8 mouse cellular contexts compared by ENCODE assay signal in the genomic region with DNA sequence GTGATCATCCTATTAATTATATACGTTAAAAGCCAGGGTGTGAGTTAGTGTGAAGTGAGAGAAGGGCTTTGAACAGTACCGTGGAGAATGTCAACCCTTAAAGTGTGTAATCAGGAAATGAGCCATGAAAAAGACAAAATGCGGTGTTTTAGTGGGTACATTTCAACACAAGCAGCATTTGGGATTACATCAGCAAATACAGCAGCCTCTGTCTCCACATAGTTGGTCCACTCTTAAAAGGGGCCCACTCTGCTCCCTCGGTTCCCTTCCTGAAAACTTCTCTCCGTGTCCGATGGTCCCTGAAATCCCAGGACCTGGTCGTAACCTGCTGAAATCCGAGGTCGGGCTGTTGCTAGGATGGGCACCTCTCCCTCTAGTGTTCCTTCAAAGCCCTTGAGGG. TPM values are rescaled to one million over a fixed set of nuclear protein-coding genes. Genes with fewer than 3 reads are reported as not detected.
A peak's percentile ranks its signal among the peaks of the same experiment; 100 is the strongest.
DNase-seq lines count a peak whose midpoint lies in the region; ATAC-seq and TF ChIP-seq lines count a peak whose summit lies in the region.

No protein-coding gene starts in this region.

- H3K27ac ChIP-seq in embryonic facial prominence, embryonic 14.5 days (replicated peaks; ENCODE audit: low read depth, low read length), result peak overlapping the region; percentile 89
- peak overlapping the region; percentile 91 for H3K27ac ChIP-seq in limb, embryonic 12.5 days
- H3K27ac ChIP-seq in olfactory bulb, adult 2 months (ENCODE audit: insufficient read depth, low read depth, low read length), result no peak overlapping the region

- H3K36me3 ChIP-seq in embryonic facial prominence, embryonic 14.5 days (ENCODE audit: control insufficient read depth, insufficient read depth, low read length), result peaks cover 23% of the 10 kb centered on the region
- H3K36me3 ChIP-seq in limb, embryonic 12.5 days, result peaks cover 25% of the 10 kb centered on the region

- H3K4me3 ChIP-seq in lung, adult 2 months (replicated peaks; ENCODE audit: extremely low read depth, low read depth, low read length), result peak overlapping the region; percentile 82
- H3K4me3 ChIP-seq in embryonic facial prominence, embryonic 14.5 days (ENCODE audit: low read depth, low read length), result peak overlapping the region; percentile 95
- peak overlapping the region; percentile 78 for H3K4me3 ChIP-seq in limb, embryonic 12.5 days (replicated peaks)
- H3K4me3 ChIP-seq in olfactory bulb, adult 2 months (ENCODE audit: insufficient read depth, low read depth, low read length), result peak overlapping the region; percentile 72

- TF ChIP-seq CTCF in lung, adult 2 months (IDR thresholded peaks at IDR 0.05; ENCODE audit: insufficient read depth, low read length), result no peak
- no peak for TF ChIP-seq CTCF in olfactory bulb, adult 2 months (IDR thresholded peaks at IDR 0.05; ENCODE audit: insufficient read depth, low read depth, low read length)

- ATAC-seq in embryonic facial prominence, embryonic 14.5 days (ENCODE audit: low read depth), result no peak
- ATAC-seq in limb, embryonic 12.5 days (ENCODE audit: insufficient number of reproducible peaks, insufficient read depth, low FRiP score, low TSS enrichment, low read depth), result no peak; the same call in 1 of the 2 replicates
- no peak for ATAC-seq in cerebellum, adult (ENCODE audit: insufficient number of reproducible peaks, low FRiP score, low TSS enrichment)

- H3K27me3 ChIP-seq in embryonic facial prominence, embryonic 14.5 days (replicated peaks; ENCODE audit: control insufficient read depth, insufficient read depth, low read length), result no peaks in the 10 kb centered on the region
- no peaks in the 10 kb centered on the region for H3K27me3 ChIP-seq in limb, embryonic 12.5 days

- peak overlapping the region; percentile 80 for H3K4me2 ChIP-seq in embryonic facial prominence, embryonic 14.5 days (ENCODE audit: low read depth, low read length)
- peak overlapping the region; percentile 75 for H3K4me2 ChIP-seq in limb, embryonic 12.5 days

- H3K4me1 ChIP-seq in lung, adult 2 months (ENCODE audit: control insufficient read depth, insufficient read depth, low read length), result no peaks in the 10 kb centered on the region
- H3K4me1 ChIP-seq in embryonic facial prominence, embryonic 14.5 days (ENCODE audit: control insufficient read depth, insufficient read depth, low read length), result peaks cover 10% of the 10 kb centered on the region
- peaks cover 12% of the 10 kb centered on the region for H3K4me1 ChIP-seq in limb, embryonic 12.5 days (replicated peaks)
- no peaks in the 10 kb centered on the region for H3K4me1 ChIP-seq in olfactory bulb, adult 2 months (ENCODE audit: control insufficient read depth, insufficient read depth, low read length)

- no peak for DNase-seq in lung, adult 2 months
- no peak for DNase-seq in lung, adult 18-20 months
- no peak for DNase-seq in embryonic facial prominence, embryonic 14.5 days (ENCODE audit: low spot score)
- DNase-seq in urinary bladder, postnatal 4 days (ENCODE audit: low spot score in 2 of 2), result no peak
- DNase-seq in c-Kit-positive CD71-positive TER-119-positive erythroid progenitor cells, embryonic 14.5 days (ENCODE audit: low spot score), result no peak

- no peak for TF ChIP-seq POLR2A in lung, adult 2 months (IDR thresholded peaks at IDR 0.05; ENCODE audit: borderline replicate concordance, extremely low read depth, low read depth, low read length)
- no peak for TF ChIP-seq POLR2A in olfactory bulb, adult 2 months (IDR thresholded peaks at IDR 0.05; ENCODE audit: insufficient read depth, low read depth, low read length)

- H3K9me3 ChIP-seq in embryonic facial prominence, embryonic 14.5 days (ENCODE audit: control insufficient read depth, low read length), result no peaks in the 10 kb centered on the region
- H3K9me3 ChIP-seq in limb, embryonic 12.5 days, result no peaks in the 10 kb centered on the region

- 2% methylated on average over 9 of the region's 9 CpGs for WGBS in lung, adult 2 months
- WGBS in embryonic facial prominence, embryonic 14.5 days, result 2% methylated on average over 9 of the region's 9 CpGs
- 3% methylated on average over 9 of the region's 9 CpGs for WGBS in limb, embryonic 12.5 days
- under 1% methylated on average over 9 of the region's 9 CpGs for WGBS in olfactory bulb, adult 2 months

- peak overlapping the region; percentile 92 for H3K9ac ChIP-seq in embryonic facial prominence, embryonic 14.5 days (ENCODE audit: low read depth, low read length)
- H3K9ac ChIP-seq in limb, embryonic 12.5 days (replicated peaks), result peak overlapping the region; percentile 59

RNA-seq across cellular contexts. Expression of gene Adh5, which starts 0.7 kb away (rescaled TPM):
- polyA plus RNA-seq in lung, adult 2 months (2012; rRNA removed), result 20.9 and 29.3 TPM in 2 replicates
- 169 and 181 TPM in 2 replicates for polyA plus RNA-seq in embryonic facial prominence, embryonic 14.5 days (2014; fragmentation: Nextera tagmentation; extraction: Ambion mirVana)
- 207 and 222 TPM in 2 replicates for polyA plus RNA-seq in limb, embryonic 12.5 days (2016; fragmentation: Nextera tagmentation; extraction: Ambion mirVana)
- not detected in 2 replicates for polyA plus RNA-seq in olfactory bulb, adult 2 months (2012; ENCODE audit: insufficient read depth, insufficient read length, low replicate concordance, missing spikeins)

RNA-seq across cellular contexts. Expression of gene Adh4, which starts 26.9 kb away (rescaled TPM):
- not detected in 2 replicates for polyA plus RNA-seq in lung, adult 2 months (2012; rRNA removed)
- polyA plus RNA-seq in embryonic facial prominence, embryonic 14.5 days (2014; fragmentation: Nextera tagmentation; extraction: Ambion mirVana), result not detected in 2 replicates
- not detected in 2 replicates for polyA plus RNA-seq in limb, embryonic 12.5 days (2016; fragmentation: Nextera tagmentation; extraction: Ambion mirVana)
- polyA plus RNA-seq in olfactory bulb, adult 2 months (2012; ENCODE audit: insufficient read depth, insufficient read length, low replicate concordance, missing spikeins), result not detected in 2 replicates

RNA-seq across cellular contexts. Expression of gene Metap1, which starts 47.1 kb away (rescaled TPM):
- polyA plus RNA-seq in lung, adult 2 months (2012; rRNA removed), result 8.9 and 15.6 TPM in 2 replicates
- polyA plus RNA-seq in embryonic facial prominence, embryonic 14.5 days (2014; fragmentation: Nextera tagmentation; extraction: Ambion mirVana), result 45.8 and 46.4 TPM in 2 replicates
- polyA plus RNA-seq in limb, embryonic 12.5 days (2016; fragmentation: Nextera tagmentation; extraction: Ambion mirVana), result 44.1 and 44.2 TPM in 2 replicates
- polyA plus RNA-seq in olfactory bulb, adult 2 months (2012; ENCODE audit: insufficient read depth, insufficient read length, low replicate concordance, missing spikeins), result not detected in 2 replicates
